Mouse (Mus musculus) bone marrow macrophage, adult 2 months (primary cell): ENCODE results near the gene Ece1. TPM values are rescaled to one million over a fixed set of nuclear protein-coding genes. Genes with fewer than 3 reads are reported as not detected.

ENCODE experiments used
- H3K27ac ChIP-seq: 2 replicates; pipeline ENCODE4 v1.5.1; 2012; ENCODE audit warnings: low read depth, low read length; ENCODE audit not compliant: insufficient read depth
- H3K4me1 ChIP-seq: 2 replicates; pipeline ENCODE4 v1.6.1; 2012; ENCODE audit warnings: low read length; ENCODE audit not compliant: control insufficient read depth, insufficient read depth
- H3K4me3 ChIP-seq: 2 replicates; pipeline ENCODE4 v1.5.1; 2012; ENCODE audit warnings: mild to moderate bottlenecking, low read length, moderate library complexity; ENCODE audit not compliant: insufficient read depth
- CTCF ChIP-seq: IDR thresholded peaks from 2 replicates; pipeline ENCODE4 v1.5.1; 2012; ENCODE audit warnings: low read depth, mild to moderate bottlenecking, low read length, moderate library complexity
- POLR2A ChIP-seq: IDR thresholded peaks from 2 replicates; pipeline ENCODE4 v1.6.1; 2012; ENCODE audit warnings: mild to moderate bottlenecking, low read depth, low read length, borderline replicate concordance
- polyA plus RNA-seq: library from polyadenylated mRNA; stranded (reverse); fragments of >200 nt; gene quantifications from 2 replicates; pipeline ENCODE4 v1.2.4, GENCODE M21; 2012; ENCODE audit not compliant: missing spikeins, insufficient read depth, insufficient read length

The Ece1 gene
- polyA plus RNA-seq, 1 experiment, result 18.3 TPM

- TF ChIP-seq POLR2A (no peak), CTCF (no peak)
- Histone ChIP-seq H3K4me1 (no peaks in the 10 kb centered on the region), H3K27ac (no peak overlapping the region), H3K4me3 (no peak overlapping the region)
Observed at GRCm38 (mm10) chr4:137896612-137897297, 34.7 kb downstream of the Ece1 start.

DNA sequence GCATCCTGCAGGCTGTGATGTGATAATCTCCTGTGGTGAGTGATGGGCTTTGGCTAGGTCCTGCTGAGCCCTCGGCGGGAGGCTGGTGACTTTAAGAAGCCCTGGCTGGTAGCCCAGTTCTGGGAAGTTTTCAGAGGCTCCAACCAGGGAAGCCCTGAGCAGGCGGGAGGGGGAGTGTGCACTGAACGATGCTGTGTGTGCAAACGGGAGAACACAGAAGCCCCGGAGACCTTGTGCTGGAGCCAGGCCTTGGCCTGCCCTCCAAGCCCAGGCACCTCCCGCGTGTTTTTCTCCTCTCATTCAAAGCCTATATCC lies 35.2 kb downstream of the Ece1 start:
- TF ChIP-seq POLR2A, result no peak
- TF ChIP-seq CTCF, result no peak
- Histone ChIP-seq H3K4me3 (no peak overlapping the region), H3K4me1 (no peaks in the 10 kb centered on the region), H3K27ac (no peak overlapping the region)

- no peak overlapping the region for H3K27ac ChIP-seq
- H3K4me1 ChIP-seq, result no peaks in the 10 kb centered on the region
- TF ChIP-seq POLR2A (no peak), CTCF (no peak)
- no peak overlapping the region for H3K4me3 ChIP-seq
Observed at GRCm38 (mm10) chr4:137898490-137898889, 36.5 kb downstream of the Ece1 start.

DNA sequence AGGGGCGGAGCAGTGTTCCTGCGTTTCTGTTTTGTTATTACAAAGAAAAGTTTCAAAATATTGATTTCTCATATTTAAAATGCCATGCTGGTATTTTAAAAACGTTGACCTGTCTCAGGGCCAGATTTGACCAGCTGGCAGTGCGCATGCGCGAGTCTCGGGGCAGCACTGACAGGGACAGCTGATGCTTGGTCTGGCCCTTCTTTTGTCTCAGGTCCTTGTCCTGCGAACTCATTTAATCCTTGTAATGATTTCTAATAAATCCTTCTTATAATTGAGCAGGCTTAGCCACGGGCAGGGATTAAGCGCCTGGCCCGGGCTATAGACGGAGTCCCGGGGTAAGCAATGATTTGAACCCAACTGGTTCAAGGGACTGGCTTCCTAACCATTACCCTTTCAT lies 40.2 kb downstream of the Ece1 start:
- no peak overlapping the region for H3K27ac ChIP-seq
- H3K4me3 ChIP-seq, result no peak overlapping the region
- TF ChIP-seq CTCF (no peak), POLR2A (no peak)
- H3K4me1 ChIP-seq, result no peaks in the 10 kb centered on the region

- no peak for TF ChIP-seq CTCF
- no peak for TF ChIP-seq POLR2A
- Histone ChIP-seq H3K4me3 (no peak overlapping the region), H3K27ac (no peak overlapping the region), H3K4me1 (no peaks in the 10 kb centered on the region)
Observed at GRCm38 (mm10) chr4:137902873-137903272, 40.8 kb downstream of the Ece1 start.

- peaks cover 5% of the 10 kb centered on the region for H3K4me1 ChIP-seq
- H3K27ac ChIP-seq, result no peak overlapping the region
- no peak overlapping the region for H3K4me3 ChIP-seq
- TF ChIP-seq POLR2A, result no peak
Observed at GRCm38 (mm10) chr4:137904956-137905551, 43.0 kb downstream of the Ece1 start.

DNA sequence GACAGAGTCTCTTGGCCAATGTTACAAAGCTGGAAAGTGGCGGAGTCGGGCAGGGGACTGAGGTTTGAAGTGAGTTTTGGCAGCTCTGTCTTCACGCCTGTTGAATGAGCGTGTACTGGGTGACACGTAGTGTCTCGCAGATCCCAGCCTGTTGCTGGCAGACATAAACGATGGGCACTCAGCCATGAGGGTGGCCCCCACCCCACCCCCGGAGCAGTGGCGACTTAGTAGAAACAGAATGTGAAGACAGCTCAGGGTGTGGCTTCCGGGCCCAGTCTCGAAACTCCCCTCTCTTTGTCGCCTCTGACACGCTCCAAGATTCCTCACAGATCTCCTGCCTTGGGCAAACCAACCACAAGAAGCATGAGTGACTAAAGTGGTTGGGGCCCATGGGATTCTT lies 45.9 kb downstream of the Ece1 start:
- no peak for TF ChIP-seq CTCF
- no peak for TF ChIP-seq POLR2A
- Histone ChIP-seq H3K4me3 (no peak overlapping the region), H3K4me1 (peaks cover 7% of the 10 kb centered on the region), H3K27ac (no peak overlapping the region)

DNA sequence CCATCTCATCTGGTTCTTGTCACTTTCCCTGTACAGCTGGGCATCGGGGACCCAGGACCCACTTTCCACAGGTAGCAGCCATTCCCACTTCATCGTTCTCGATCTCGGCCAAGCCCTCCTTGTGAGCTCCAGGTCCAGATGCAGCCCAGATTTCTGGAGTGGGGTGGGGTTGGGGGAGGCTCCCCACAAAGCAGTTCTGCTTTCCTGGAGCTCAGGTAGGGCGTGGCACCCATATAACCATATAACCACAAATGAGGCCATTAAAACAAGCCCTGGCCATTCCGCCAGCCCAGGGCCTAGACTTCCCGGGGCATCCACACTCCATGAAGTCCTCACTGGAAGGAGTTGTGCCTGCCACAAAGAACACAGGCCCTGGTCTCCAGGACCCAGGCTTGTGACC lies 46.5 kb downstream of the Ece1 start:
- H3K4me1 ChIP-seq, result peaks cover 7% of the 10 kb centered on the region
- no peak overlapping the region for H3K27ac ChIP-seq
- TF ChIP-seq POLR2A (no peak), CTCF (no peak)
- no peak overlapping the region for H3K4me3 ChIP-seq

DNA sequence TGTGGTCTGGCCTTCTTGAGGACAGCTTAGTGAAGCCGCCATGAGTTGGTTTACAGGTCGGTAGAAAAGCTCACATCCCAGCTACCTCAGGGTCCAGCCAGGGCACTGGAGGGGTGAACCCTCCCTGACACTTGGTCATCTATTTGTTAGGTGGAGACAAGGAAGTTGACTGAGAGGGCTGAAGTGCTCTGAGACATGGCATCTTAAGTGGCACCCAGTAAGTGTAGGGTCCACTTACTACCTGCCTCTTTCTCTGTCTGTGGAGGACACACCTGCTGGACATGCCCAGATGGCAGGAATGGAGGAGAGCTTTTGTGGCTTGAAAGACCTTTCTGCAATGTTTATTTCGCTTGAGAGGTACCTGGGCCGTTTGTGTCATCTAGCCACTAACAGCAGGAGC lies 46.9 kb downstream of the Ece1 start:
- Histone ChIP-seq H3K4me3 (no peak overlapping the region), H3K4me1 (peaks cover 7% of the 10 kb centered on the region), H3K27ac (no peak overlapping the region)
- TF ChIP-seq CTCF (no peak), POLR2A (no peak)

DNA sequence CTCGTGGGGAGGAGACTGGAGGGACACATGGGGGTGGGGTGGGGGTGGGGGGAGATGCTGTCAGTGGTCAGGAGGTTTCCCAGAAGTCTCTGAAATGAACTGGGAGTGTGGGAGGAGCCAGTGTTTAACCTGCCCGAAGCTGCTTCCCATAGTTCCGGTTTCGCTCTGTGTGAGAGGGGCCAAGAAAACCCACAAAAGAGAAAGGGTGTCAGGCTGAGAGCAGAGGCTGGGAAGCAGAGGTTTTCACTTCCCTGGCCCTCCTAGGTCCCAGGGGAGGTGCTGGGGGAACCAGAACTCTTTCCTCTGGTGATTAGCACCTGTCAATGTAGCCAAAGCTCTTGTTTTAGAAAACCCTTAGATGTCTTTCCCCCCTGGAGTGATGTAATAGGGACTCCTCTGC lies 47.4 kb downstream of the Ece1 start:
- Histone ChIP-seq H3K4me1 (peaks cover 10% of the 10 kb centered on the region), H3K4me3 (0 out of 2 replicates have a peak overlapping the region, but pooled peaks have one; percentile 4), H3K27ac (peak overlapping the region; percentile 50)
- TF ChIP-seq POLR2A (no peak), CTCF (no peak)
